Comparison of ENCODE assay signal across 5 mouse cellular contexts in the genomic region with DNA sequence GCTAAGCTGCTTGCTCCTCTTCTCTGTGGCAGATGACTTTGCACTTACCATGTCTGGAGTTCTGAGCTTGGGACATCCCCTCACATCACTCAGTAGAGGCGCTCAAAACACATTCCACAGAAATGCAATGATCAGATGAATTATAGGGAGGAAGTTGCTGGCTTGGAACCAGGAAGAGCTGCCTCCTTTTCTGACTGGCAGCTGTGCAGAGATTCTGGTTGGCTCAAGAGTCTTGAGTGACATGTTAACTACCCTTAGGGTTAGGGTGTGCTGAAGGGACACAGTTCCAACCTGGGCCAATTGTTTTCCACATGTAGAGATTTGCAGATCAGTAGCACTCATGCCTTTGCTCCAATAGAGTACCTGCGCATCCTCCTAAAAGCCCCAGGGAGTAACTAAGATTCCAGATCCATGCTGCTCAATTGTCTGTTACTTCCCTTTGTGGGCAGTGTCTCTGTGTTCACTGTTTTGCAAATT. TPM values are rescaled to one million over a fixed set of nuclear protein-coding genes. Genes with fewer than 3 reads are reported as not detected.
"Had no signal": no experiment of that assay in that cellular context is flagged by ENCODE, and none has a peak within 500 bp of the region (broad histone marks: within the 10 kb centered on the region; RNA-seq: fewer than 3 reads in every experiment).

Gene Gm14412, minus strand, starts transcription at position 51 of the 477 bp plus-strand sequence.

RNA-seq across cellular contexts. Expression of gene Gm14412, which starts in this region (rescaled TPM):
- total RNA-seq: monocyte, adult 5-6 weeks; neutrophil, adult 5-6 weeks had no signal
- polyA plus RNA-seq: spleen, adult 2 months; stomach, postnatal 0 days; thymus, adult 2 months had no signal
